24 mouse cellular contexts compared by ENCODE assay signal in genomic region chr2:11563256-11563655, GRCm38 (mm10). TPM values are rescaled to one million over a fixed set of nuclear protein-coding genes. Genes with fewer than 3 reads are reported as not detected.
DNase-seq lines count a peak whose midpoint lies in the region; ATAC-seq and TF ChIP-seq lines count a peak whose summit lies in the region.
"Had no signal": no experiment of that assay in that cellular context is flagged by ENCODE, and none has a peak within 500 bp of the region (broad histone marks: within the 10 kb centered on the region; RNA-seq: fewer than 3 reads in every experiment).

No protein-coding gene starts in this region.

- peak overlapping the region; percentile 33 for H3K27ac ChIP-seq in testis, adult 2 months (ENCODE audit: control insufficient read depth, insufficient read depth, low read depth, low read length)
- no peak overlapping the region for H3K27ac ChIP-seq in kidney, embryonic 15.5 days
- H3K27ac ChIP-seq: embryonic facial prominence, embryonic 10.5 days; embryonic facial prominence, embryonic 13.5 days; forebrain, embryonic 13.5 days; hindbrain, embryonic 12.5 days; hindbrain, embryonic 15.5 days had no signal

- peaks cover 22% of the 10 kb centered on the region for H3K4me1 ChIP-seq in testis, adult 2 months (ENCODE audit: control insufficient read depth, insufficient read depth, low read length)
- no peaks in the 10 kb centered on the region for H3K4me1 ChIP-seq in kidney, embryonic 15.5 days
- H3K4me1 ChIP-seq: embryonic facial prominence, embryonic 10.5 days; embryonic facial prominence, embryonic 13.5 days; forebrain, embryonic 13.5 days; hindbrain, embryonic 12.5 days; hindbrain, embryonic 15.5 days had no signal

- peak; percentile 51 to 69 for DNase-seq in adrenal gland, adult (ENCODE audit: inconsistent age in 2 of 2, low spot score in 1 of 2)
- no peak for DNase-seq in adrenal gland, adult 8-10 months
- DNase-seq in cerebellum, postnatal 10 days = peak; percentile 16 to 17
- DNase-seq in cerebellum, adult 9-11 months = no peak
- DNase-seq in testis, postnatal 14 days (ENCODE audit: low spot score) = no peak
- DNase-seq in testis, postnatal 10 days (ENCODE audit: low spot score) = peak; percentile 71
- DNase-seq: cerebellum, adult 18-20 months; cerebellum, adult 9-10 months; cerebellum, postnatal 36 days; embryo, embryonic 11 days; gastrocnemius, postnatal 25 days; kidney, adult 2 months had no signal

- H3K4me2 ChIP-seq in kidney, embryonic 15.5 days = no peak overlapping the region
- H3K4me2 ChIP-seq: embryonic facial prominence, embryonic 13.5 days; forebrain, embryonic 13.5 days; heart, embryonic 11.5 days; hindbrain, embryonic 12.5 days; hindbrain, embryonic 15.5 days had no signal

- WGBS in kidney, embryonic 15.5 days = 89% methylated on average over 17 of the region's 17 CpGs

- peak overlapping the region; percentile 51 for H3K4me3 ChIP-seq in testis, adult 2 months (ENCODE audit: control insufficient read depth, low read depth, low read length)
- H3K4me3 ChIP-seq in kidney, embryonic 15.5 days (replicated peaks) = no peak overlapping the region
- H3K4me3 ChIP-seq: embryonic facial prominence, embryonic 10.5 days; embryonic facial prominence, embryonic 13.5 days; erythroblast, embryonic 14.5 days; forebrain, embryonic 13.5 days; hindbrain, embryonic 12.5 days; hindbrain, embryonic 15.5 days had no signal

- H3K9me3 ChIP-seq in kidney, embryonic 15.5 days (replicated peaks) = no peaks in the 10 kb centered on the region
- H3K9me3 ChIP-seq: embryonic facial prominence, embryonic 10.5 days; embryonic facial prominence, embryonic 13.5 days; forebrain, embryonic 13.5 days; hindbrain, embryonic 12.5 days; hindbrain, embryonic 15.5 days had no signal

- no peak overlapping the region for H3K9ac ChIP-seq in kidney, embryonic 15.5 days
- H3K9ac ChIP-seq: embryonic facial prominence, embryonic 13.5 days; forebrain, embryonic 13.5 days; hindbrain, embryonic 12.5 days; hindbrain, embryonic 15.5 days had no signal

- no peak for TF ChIP-seq CTCF in testis, adult 2 months (IDR thresholded peaks at IDR 0.05; ENCODE audit: control insufficient read depth, insufficient read depth, insufficient replicate concordance, low read depth, low read length)

- no peak for ATAC-seq in kidney, embryonic 15.5 days (replicated peaks; ENCODE audit: low FRiP score)
- ATAC-seq: forebrain, embryonic 13.5 days; forebrain, embryonic 16.5 days; intestine, postnatal 0 days; Patski had no signal

- no peaks in the 10 kb centered on the region for H3K36me3 ChIP-seq in testis, adult 2 months (ENCODE audit: control insufficient read depth, insufficient read depth, low read length)
- H3K36me3 ChIP-seq in kidney, embryonic 15.5 days = no peaks in the 10 kb centered on the region
- H3K36me3 ChIP-seq: embryonic facial prominence, embryonic 10.5 days; embryonic facial prominence, embryonic 13.5 days; hindbrain, embryonic 12.5 days; hindbrain, embryonic 15.5 days had no signal

- TF ChIP-seq POLR2A in testis, adult 2 months (IDR thresholded peaks at IDR 0.05; ENCODE audit: control insufficient read depth, low read depth, low read length) = no peak

- no peaks in the 10 kb centered on the region for H3K27me3 ChIP-seq in testis, adult 2 months (ENCODE audit: control insufficient read depth, insufficient read depth, low read length)
- H3K27me3 ChIP-seq in kidney, embryonic 15.5 days = no peaks in the 10 kb centered on the region
- H3K27me3 ChIP-seq: embryonic facial prominence, embryonic 13.5 days; forebrain, embryonic 13.5 days; hindbrain, embryonic 12.5 days; hindbrain, embryonic 15.5 days had no signal

RNA-seq across cellular contexts. Expression of gene Pfkfb3, which starts 9.4 kb away (rescaled TPM):
- total RNA-seq in adrenal gland, adult 8-10 months (2022) = 100 to 1,000 TPM in 1 of 4 experiments, 10 to 100 TPM in 3; 62.7 to 118 (median 75.9) TPM
- 43.5 and 45.7 TPM in 2 replicates for polyA plus RNA-seq in testis, adult 2 months (2012; rRNA removed)
- polyA plus RNA-seq in kidney, embryonic 15.5 days (2015; fragmentation: Nextera tagmentation; extraction: Ambion mirVana) = 13.2 and 13.9 TPM in 2 replicates

RNA-seq across cellular contexts. Expression of gene Rbm17, which starts 40.7 kb away (rescaled TPM):
- 100 to 1,000 TPM in 1 of 4 experiments, 10 to 100 TPM in 3; 82.5 to 121 (median 96.2) TPM for total RNA-seq in adrenal gland, adult 8-10 months (2022)
- 38.1 and 44.8 TPM in 2 replicates for polyA plus RNA-seq in testis, adult 2 months (2012; rRNA removed)
- polyA plus RNA-seq in kidney, embryonic 15.5 days (2015; fragmentation: Nextera tagmentation; extraction: Ambion mirVana) = 148 and 154 TPM in 2 replicates

Comparison
In these comparisons a context has a peak if more than half of its experiments do, and no peak if none do; other contexts are left out.
1. DNase-seq: peak in adrenal gland, adult (2 of 2), cerebellum, postnatal 10 days (2 of 2) and testis, postnatal 10 days (single experiment); none in adrenal gland, adult 8-10 months (single experiment), cerebellum, adult 9-11 months (single experiment) and testis, postnatal 14 days (single experiment).